Comparison of ENCODE assay signal across 9 mouse cellular contexts in the genomic region with DNA sequence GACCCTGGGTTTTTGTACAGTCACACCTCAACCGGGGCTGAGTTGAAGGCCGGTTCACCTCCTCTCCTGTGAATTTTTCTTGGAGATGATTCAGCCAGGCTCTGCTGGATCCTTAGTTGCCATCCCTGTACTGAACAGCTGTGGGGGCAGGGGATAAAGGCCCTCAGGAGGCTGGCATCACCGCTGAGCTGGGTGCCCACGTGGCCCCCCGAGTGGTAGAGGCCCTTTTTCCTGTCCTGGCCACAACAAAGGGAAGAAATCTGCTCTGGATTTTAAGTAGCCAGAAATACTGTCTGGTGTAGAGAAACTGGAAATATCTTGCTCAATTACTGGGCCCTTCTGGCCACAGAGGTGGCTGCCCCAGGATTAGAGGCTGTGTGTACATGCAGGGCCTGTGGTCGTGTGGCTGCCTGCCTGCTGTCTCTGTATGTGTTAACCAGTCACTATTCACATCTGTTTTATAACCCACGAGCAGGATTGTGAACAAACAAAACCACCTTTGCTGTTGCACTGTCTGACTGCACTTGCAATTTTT.
DNase-seq lines count a peak whose midpoint lies in the region; ATAC-seq lines count a peak whose summit lies in the region.
"Had no signal": no experiment of that assay in that cellular context is flagged by ENCODE, and none has a peak within 500 bp of the region (broad histone marks: within the 10 kb centered on the region; RNA-seq: fewer than 3 reads in every experiment).

No protein-coding gene starts in this region.

- H3K4me3 ChIP-seq in forebrain, embryonic 10.5 days, result no peak overlapping the region
- H3K4me3 ChIP-seq in forebrain, embryonic 14.5 days (ENCODE audit: low read depth, low read length), result no peak overlapping the region
- H3K4me3 ChIP-seq in liver, embryonic 15.5 days (replicated peaks), result no peak overlapping the region
- H3K4me3 ChIP-seq in liver, embryonic 12.5 days, result no peak overlapping the region
- H3K4me3 ChIP-seq in embryonic facial prominence, embryonic 13.5 days, result no peak overlapping the region
- no peak overlapping the region for H3K4me3 ChIP-seq in limb, embryonic 15.5 days

- H3K27me3 ChIP-seq in forebrain, embryonic 10.5 days (ENCODE audit: poor library complexity, severe bottlenecking), result no peaks in the 10 kb centered on the region
- H3K27me3 ChIP-seq in forebrain, embryonic 14.5 days (replicated peaks; ENCODE audit: control insufficient read depth, insufficient read depth, low read length), result no peaks in the 10 kb centered on the region
- H3K27me3 ChIP-seq in liver, embryonic 15.5 days, result no peaks in the 10 kb centered on the region; the same call in 1 of the 2 replicates
- peaks cover 20% of the 10 kb centered on the region; the same call in 1 of the 2 replicates for H3K27me3 ChIP-seq in liver, embryonic 12.5 days (replicated peaks)
- H3K27me3 ChIP-seq in embryonic facial prominence, embryonic 13.5 days, result no peaks in the 10 kb centered on the region
- H3K27me3 ChIP-seq in limb, embryonic 15.5 days, result no peaks in the 10 kb centered on the region

- peaks cover 12% of the 10 kb centered on the region for H3K36me3 ChIP-seq in forebrain, embryonic 10.5 days (replicated peaks)
- H3K36me3 ChIP-seq in forebrain, embryonic 14.5 days (ENCODE audit: control insufficient read depth, insufficient read depth, low read length), result no peaks in the 10 kb centered on the region
- H3K36me3 ChIP-seq in liver, embryonic 15.5 days (replicated peaks), result no peaks in the 10 kb centered on the region
- no peaks in the 10 kb centered on the region for H3K36me3 ChIP-seq in liver, embryonic 12.5 days
- no peaks in the 10 kb centered on the region for H3K36me3 ChIP-seq in embryonic facial prominence, embryonic 13.5 days
- H3K36me3 ChIP-seq in limb, embryonic 15.5 days, result no peaks in the 10 kb centered on the region

- H3K9ac ChIP-seq in forebrain, embryonic 14.5 days (ENCODE audit: low read length), result no peak overlapping the region
- no peak overlapping the region for H3K9ac ChIP-seq in liver, embryonic 15.5 days
- H3K9ac ChIP-seq in liver, embryonic 12.5 days, result no peak overlapping the region
- H3K9ac ChIP-seq in embryonic facial prominence, embryonic 13.5 days, result 0 out of 2 replicates have a peak overlapping the region, but pooled peaks have one; percentile 49
- no peak overlapping the region for H3K9ac ChIP-seq in limb, embryonic 15.5 days

- intact Hi-C loops in left cerebral cortex, postnatal 36 days (cut with DNase I), result no loop called here

- peaks cover 82% of the 10 kb centered on the region for H3K4me1 ChIP-seq in forebrain, embryonic 10.5 days
- no peaks in the 10 kb centered on the region for H3K4me1 ChIP-seq in forebrain, embryonic 14.5 days (ENCODE audit: control insufficient read depth, insufficient read depth, low read length)
- peaks cover 41% of the 10 kb centered on the region for H3K4me1 ChIP-seq in liver, embryonic 15.5 days (replicated peaks)
- peaks cover 32% of the 10 kb centered on the region for H3K4me1 ChIP-seq in liver, embryonic 12.5 days
- H3K4me1 ChIP-seq in embryonic facial prominence, embryonic 13.5 days, result peaks cover 70% of the 10 kb centered on the region
- peaks cover 67% of the 10 kb centered on the region for H3K4me1 ChIP-seq in limb, embryonic 15.5 days

- DNase-seq in forebrain, embryonic 10.5 days (ENCODE audit: extremely low spot score, low spot score), result no peak
- DNase-seq in forebrain, embryonic 14.5 days (ENCODE audit: low spot score), result no peak
- no peak for DNase-seq in spleen, adult 18-20 months
- no peak for DNase-seq in left cerebral cortex, postnatal 36 days (ENCODE audit: low spot score in 2 of 2)
- DNase-seq: cerebellum, adult 2 months had no signal

- H3K9me3 ChIP-seq in forebrain, embryonic 10.5 days, result no peaks in the 10 kb centered on the region
- H3K9me3 ChIP-seq in forebrain, embryonic 14.5 days (replicated peaks; ENCODE audit: control insufficient read depth, low read length), result no peaks in the 10 kb centered on the region
- H3K9me3 ChIP-seq in liver, embryonic 15.5 days (replicated peaks), result no peaks in the 10 kb centered on the region
- no peaks in the 10 kb centered on the region for H3K9me3 ChIP-seq in liver, embryonic 12.5 days (replicated peaks)
- H3K9me3 ChIP-seq in embryonic facial prominence, embryonic 13.5 days, result no peaks in the 10 kb centered on the region
- no peaks in the 10 kb centered on the region for H3K9me3 ChIP-seq in limb, embryonic 15.5 days

- ATAC-seq in forebrain, embryonic 14.5 days, result no peak
- ATAC-seq in liver, embryonic 15.5 days (ENCODE audit: insufficient read depth), result no peak
- ATAC-seq in liver, embryonic 12.5 days, result no peak
- ATAC-seq in embryonic facial prominence, embryonic 13.5 days (ENCODE audit: insufficient number of reproducible peaks, insufficient read depth, low FRiP score, low TSS enrichment, low read depth), result no peak
- ATAC-seq in limb, embryonic 15.5 days (ENCODE audit: insufficient number of reproducible peaks, low FRiP score, low TSS enrichment, low read depth), result no peak

- H3K27ac ChIP-seq in forebrain, embryonic 10.5 days, result peak overlapping the region; percentile 78
- no peak overlapping the region for H3K27ac ChIP-seq in forebrain, embryonic 14.5 days (ENCODE audit: low read depth, low read length)
- H3K27ac ChIP-seq in liver, embryonic 15.5 days (replicated peaks), result 0 out of 2 replicates have a peak overlapping the region, but pooled peaks have one; percentile 2
- no peak overlapping the region for H3K27ac ChIP-seq in liver, embryonic 12.5 days
- peak overlapping the region; percentile 95 for H3K27ac ChIP-seq in embryonic facial prominence, embryonic 13.5 days
- H3K27ac ChIP-seq in limb, embryonic 15.5 days, result peak overlapping the region; percentile 88

- 74% methylated on average over 7 of the region's 7 CpGs for WGBS in forebrain, embryonic 10.5 days
- 72% methylated on average over 7 of the region's 7 CpGs for WGBS in forebrain, embryonic 14.5 days
- WGBS in liver, embryonic 15.5 days (ENCODE audit: insufficient replicate concordance), result 38% methylated on average over 7 of the region's 7 CpGs
- WGBS in liver, embryonic 12.5 days (ENCODE audit: insufficient replicate concordance), result 50% methylated on average over 7 of the region's 7 CpGs
- 26% methylated on average over 7 of the region's 7 CpGs for WGBS in embryonic facial prominence, embryonic 13.5 days
- WGBS in limb, embryonic 15.5 days, result 23% methylated on average over 7 of the region's 7 CpGs

- no peak overlapping the region for H3K4me2 ChIP-seq in forebrain, embryonic 14.5 days (ENCODE audit: low read length)
- H3K4me2 ChIP-seq in liver, embryonic 15.5 days, result no peak overlapping the region
- no peak overlapping the region for H3K4me2 ChIP-seq in liver, embryonic 12.5 days
- no peak overlapping the region for H3K4me2 ChIP-seq in embryonic facial prominence, embryonic 13.5 days
- H3K4me2 ChIP-seq in limb, embryonic 15.5 days, result no peak overlapping the region

Comparison
In these comparisons a context has a peak if more than half of its experiments do, and no peak if none do; other contexts are left out.
1. H3K27ac ChIP-seq: peak in forebrain, embryonic 10.5 days (single experiment), liver, embryonic 15.5 days (single experiment), embryonic facial prominence, embryonic 13.5 days (single experiment) and limb, embryonic 15.5 days (single experiment); none in forebrain, embryonic 14.5 days (single experiment) and liver, embryonic 12.5 days (single experiment).